Mouse (Mus musculus) CH12.LX (cell line): Measurements from ENCODE around the gene Hoxd11.

ENCODE experiments used
- CTCF ChIP-seq, 2 experiments: IDR thresholded peaks in 1 of 2; conservative IDR thresholded peaks in 1 of 2; 2 replicates each; pipeline ENCODE4 v1.5.1; 2011 to 2012; ENCODE audit warnings: low read depth in 2 of 2, low read length in 2 of 2, improper control_type of control experiment in 1 of 2, inconsistent platforms in 1 of 2, mild to moderate bottlenecking in 1 of 2, moderate library complexity in 1 of 2
- NELFE ChIP-seq: IDR thresholded peaks from 2 replicates; pipeline ENCODE4 v1.6.1; 2011; ENCODE audit warnings: low read depth, low read length, improper control_type of control experiment
- POLR2A ChIP-seq: IDR thresholded peaks from 2 replicates; pipeline ENCODE4 v1.6.1; 2011; ENCODE audit warnings: low read depth, mild to moderate bottlenecking, improper control_type of control experiment, low read length
- ZNF384 ChIP-seq: IDR thresholded peaks from 2 replicates; pipeline ENCODE4 v1.6.1; 2012; ENCODE audit warnings: low read depth, low read length, improper control_type of control experiment, inconsistent platforms

DNA sequence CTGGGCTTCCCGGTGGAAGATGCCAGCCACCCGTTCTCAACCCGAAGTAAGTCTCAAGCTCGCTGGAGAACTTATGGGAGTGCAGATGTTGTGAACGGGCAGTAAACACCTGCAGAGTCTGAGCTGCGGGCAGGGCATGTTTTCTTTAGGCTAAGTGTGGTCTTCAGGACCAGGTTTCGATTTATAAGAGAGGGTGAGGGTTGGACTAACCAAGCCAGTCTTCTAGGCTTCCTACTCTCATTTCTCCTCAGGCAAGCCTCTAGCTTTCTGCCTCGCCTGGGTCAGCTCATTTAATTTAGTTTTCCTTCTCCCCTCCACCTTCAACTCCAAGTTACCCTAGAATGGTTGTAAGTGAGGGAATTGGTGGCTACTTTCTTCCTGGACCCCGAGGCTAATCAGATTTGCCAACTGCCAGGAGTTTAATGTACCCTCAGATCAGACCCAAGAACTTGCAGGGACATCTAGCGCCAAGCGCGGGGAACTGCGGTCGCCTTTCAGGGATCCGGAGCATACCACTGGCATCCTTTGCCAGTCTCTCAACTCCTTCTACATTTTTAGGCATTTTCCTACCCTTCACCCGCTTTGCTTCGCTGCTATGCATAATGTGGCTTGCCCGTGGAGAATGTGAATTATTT lies 15.9 kb upstream of the Hoxd11 start:
- no peak for TF ChIP-seq POLR2A
- peak; percentile 42 to 80 for TF ChIP-seq CTCF (conservative IDR thresholded peaks at IDR 0.05 in 1 of 2, IDR thresholded peaks at IDR 0.05 in 1 of 2; ENCODE audit: low read depth in 2 of 2, low read length in 2 of 2)
- no peak; the same call in 1 of the 2 replicates for TF ChIP-seq NELFE
- TF ChIP-seq ZNF384, result no peak
